Mouse (Mus musculus) lung, adult 2 months (tissue): ENCODE results near the gene Gpr137.

Source experiments
- CTCF ChIP-seq: fragments of 200-500 bp; IDR thresholded peaks from 2 replicates; pipeline ENCODE4 v1.5.1; 2011; ENCODE audit warnings: mild to moderate bottlenecking, low read length, control low read depth; ENCODE audit not compliant: insufficient read depth
- POLR2A ChIP-seq: fragments of 200-500 bp; IDR thresholded peaks from 2 replicates; pipeline ENCODE4 v1.6.1; 2011; ENCODE audit warnings: low read depth, mild to moderate bottlenecking, control low read depth, low read length, borderline replicate concordance; ENCODE audit errors: extremely low read depth

DNA sequence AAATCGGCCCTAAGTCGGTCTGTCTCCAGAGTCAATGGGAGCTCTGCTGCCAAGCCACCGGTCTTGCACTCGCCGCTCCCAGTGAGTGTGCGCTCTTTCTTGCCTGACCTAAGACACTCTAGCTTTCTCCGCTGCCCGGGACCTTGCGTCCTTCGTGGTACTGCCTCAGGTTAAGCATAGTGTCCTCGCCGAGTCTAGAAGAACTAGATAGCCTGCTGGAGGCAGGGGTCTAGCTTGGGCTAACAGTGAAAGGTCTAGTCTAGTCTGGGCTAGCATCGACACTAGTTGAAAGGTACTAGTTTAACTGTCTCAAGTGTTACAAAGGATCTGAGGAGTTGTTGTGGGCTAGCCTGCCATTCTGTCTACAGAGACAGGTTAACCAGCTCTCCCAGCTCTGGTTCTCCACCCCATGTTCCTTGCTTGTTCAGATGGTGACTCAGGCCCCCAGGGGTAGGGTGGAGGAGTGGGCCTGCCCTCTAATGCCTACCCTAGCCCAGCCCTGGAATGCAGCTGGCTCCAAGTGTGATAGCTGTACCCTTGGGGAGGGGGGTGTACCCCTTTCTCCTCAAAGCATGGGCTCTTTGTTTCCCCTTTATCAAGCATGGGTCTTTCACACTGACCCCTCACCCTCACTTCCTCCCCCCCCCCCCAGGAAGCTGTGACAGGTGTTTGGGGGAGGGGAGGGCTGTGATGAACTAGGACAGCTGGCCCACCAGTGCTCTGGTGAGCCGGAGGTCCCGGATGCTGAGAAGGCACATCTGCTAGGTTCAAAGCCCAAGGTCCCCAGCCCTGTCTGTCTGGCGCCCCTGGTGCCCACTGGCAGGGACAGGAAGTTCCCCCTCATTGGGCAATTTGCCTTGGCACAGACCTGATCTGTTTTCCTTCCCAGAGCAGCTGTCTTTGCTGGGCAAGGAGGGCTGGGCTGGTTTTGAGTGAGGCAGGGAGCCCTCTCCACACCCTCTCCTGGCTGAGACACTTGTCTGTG, 33.5 kb upstream of the Gpr137 start, which contains the start of gene Plcb3:
- TF ChIP-seq CTCF, result 0 out of 2 replicates have a peak, but pooled peaks have one; percentile 14
- TF ChIP-seq POLR2A, result peak; percentile 15; the same call in 1 of the 2 replicates
